ENCODE assay signal across 11 mouse cellular contexts in genomic region chr9:109032435-109032834, GRCm38 (mm10). TPM values are rescaled to one million over a fixed set of nuclear protein-coding genes. Genes with fewer than 3 reads are reported as not detected.
"Had no signal": no experiment of that assay in that cellular context is flagged by ENCODE, and none has a peak within 500 bp of the region (broad histone marks: within the 10 kb centered on the region; RNA-seq: fewer than 3 reads in every experiment).

No protein-coding gene starts in this region.

- H3K9ac ChIP-seq: intestine, embryonic 15.5 days; midbrain, embryonic 15.5 days had no signal

- H3K4me2 ChIP-seq: intestine, embryonic 15.5 days; midbrain, embryonic 11.5 days; midbrain, embryonic 15.5 days had no signal

- H3K27ac ChIP-seq: intestine, embryonic 15.5 days; midbrain, embryonic 15.5 days had no signal

- H3K9me3 ChIP-seq: intestine, embryonic 15.5 days; midbrain, embryonic 15.5 days had no signal

- H3K4me1 ChIP-seq: intestine, embryonic 15.5 days; midbrain, embryonic 15.5 days had no signal

- ATAC-seq: intestine, embryonic 15.5 days; midbrain, embryonic 15.5 days had no signal

- DNase-seq: kidney, adult 18-20 months; left cerebral cortex, postnatal 4 days; lung, adult 18-20 months; right cerebral cortex, adult 18-20 months; right cerebral cortex, postnatal 25 days; thymus, postnatal 36 days had no signal

- H3K27me3 ChIP-seq: intestine, embryonic 15.5 days; midbrain, embryonic 15.5 days had no signal

- H3K4me3 ChIP-seq: intestine, embryonic 15.5 days; midbrain, embryonic 15.5 days had no signal

- H3K36me3 ChIP-seq: intestine, embryonic 15.5 days; midbrain, embryonic 15.5 days had no signal

RNA-seq across cellular contexts. Expression of gene Ucn2, which starts 46.6 kb away (rescaled TPM):
- polyA plus RNA-seq: intestine, embryonic 15.5 days; lung, embryonic 16.5 days; midbrain, embryonic 15.5 days; thymus, postnatal 0 days had no signal
